Mouse (Mus musculus) G1E (cell line): ENCODE data around the gene Plxna1. TPM values are rescaled to one million over a fixed set of nuclear protein-coding genes. Genes with fewer than 3 reads are reported as not detected.
A peak's percentile ranks its signal among the peaks of the same experiment; 100 is the strongest.

Source experiments
- ATAC-seq: 2 replicates; pipeline ENCODE4 v1.8.0; 2016; ENCODE audit warnings: mild to moderate bottlenecking; ENCODE audit not compliant: insufficient number of reproducible peaks, poor library complexity, low FRiP score, severe bottlenecking; ENCODE audit errors: extremely low read depth
- DNase-seq: peaks from one replicate; pipeline ENCODE4 v3.0.0; 2012; ENCODE audit warnings: low spot score
- H3K27me3 ChIP-seq: 2 replicates; pipeline ENCODE4 v1.6.1; 2012; ENCODE audit warnings: mild to moderate bottlenecking, low read length, inconsistent platforms; ENCODE audit not compliant: insufficient read depth
- H3K36me3 ChIP-seq: replicated peaks from 2 replicates; pipeline ENCODE3; 2012; ENCODE audit warnings: mild to moderate bottlenecking, inconsistent platforms
- H3K4me1 ChIP-seq: 2 replicates; pipeline ENCODE4 v1.6.1; 2012; ENCODE audit warnings: low read depth, low read length, inconsistent platforms, mixed read lengths; ENCODE audit not compliant: insufficient read depth
- H3K4me3 ChIP-seq: 2 replicates; pipeline ENCODE4 v1.5.1; 2012; ENCODE audit warnings: low read depth, mild to moderate bottlenecking, inconsistent platforms, low read length, moderate library complexity, mixed read lengths
- H3K9me3 ChIP-seq: replicated peaks from 2 replicates; pipeline ENCODE4 v1.6.1; 2012; ENCODE audit warnings: inconsistent platforms
- CTCF ChIP-seq: IDR thresholded peaks from 2 replicates; pipeline ENCODE4 v1.5.1; 2012; ENCODE audit warnings: low read depth, low read length, inconsistent platforms, mixed read lengths
- GATA1 ChIP-seq: IDR thresholded peaks from 2 replicates; pipeline ENCODE4 v1.6.1; 2012; ENCODE audit warnings: borderline replicate concordance, low read length, inconsistent platforms, mixed read lengths
- GATA2 ChIP-seq: IDR thresholded peaks from 2 replicates; pipeline ENCODE4 v1.6.1; 2012; ENCODE audit warnings: low read depth, low read length, inconsistent platforms, borderline replicate concordance
- POLR2AphosphoS5 ChIP-seq: IDR thresholded peaks from 2 replicates; pipeline ENCODE4 v1.6.1; 2012; ENCODE audit warnings: low read depth, low read length, inconsistent platforms; ENCODE audit not compliant: insufficient replicate concordance
- TAL1 ChIP-seq: conservative IDR thresholded peaks from 2 replicates; pipeline ENCODE4 v1.6.1; 2012; ENCODE audit warnings: low read depth, low read length, inconsistent platforms, mixed read lengths
- polyA plus RNA-seq: library from polyadenylated mRNA; stranded (reverse); fragments of >175 nt; gene quantifications from 2 replicates; pipeline ENCODE4 v1.2.3, GENCODE M21; 2012
- total RNA-seq, 2 experiments: library from RNA; stranded (forward) in 1 of 2; stranded (reverse) in 1 of 2; fragments of 200-1000 nt in 1 of 2; fragments of >200 nt in 1 of 2; fragmentation: Nextera tagmentation in 1 of 2; gene quantifications; 2 replicates each; pipeline ENCODE4 v1.2.3; 2014 to 2017

Gene Plxna1
- total RNA-seq (2014; fragmentation: Nextera tagmentation) (11.1 and 12.1 TPM in 2 replicates), total RNA-seq (2017) (5.9 and 7.8 TPM in 2 replicates), polyA plus RNA-seq (13.4 and 17.0 TPM in 2 replicates)

- Histone ChIP-seq H3K36me3 (peaks cover 24% of the 10 kb centered on the region), H3K27me3 (peaks cover 26% of the 10 kb centered on the region), H3K4me1 (peaks cover 56% of the 10 kb centered on the region), H3K9me3 (no peaks in the 10 kb centered on the region), H3K4me3 (peak within 1 kb of the TSS; percentile 81)
- DNase-seq (peak; percentile 86), ATAC-seq (no peak)
- TF ChIP-seq POLR2AphosphoS5 (no peak), CTCF (peak; percentile 25; the same call in 1 of the 2 replicates)
These were observed at the start of gene Plxna1 for GRCm38 (mm10) chr6:89362281-89363106. Plxna1 (minus strand) TSS chr6:89362620.

DNA sequence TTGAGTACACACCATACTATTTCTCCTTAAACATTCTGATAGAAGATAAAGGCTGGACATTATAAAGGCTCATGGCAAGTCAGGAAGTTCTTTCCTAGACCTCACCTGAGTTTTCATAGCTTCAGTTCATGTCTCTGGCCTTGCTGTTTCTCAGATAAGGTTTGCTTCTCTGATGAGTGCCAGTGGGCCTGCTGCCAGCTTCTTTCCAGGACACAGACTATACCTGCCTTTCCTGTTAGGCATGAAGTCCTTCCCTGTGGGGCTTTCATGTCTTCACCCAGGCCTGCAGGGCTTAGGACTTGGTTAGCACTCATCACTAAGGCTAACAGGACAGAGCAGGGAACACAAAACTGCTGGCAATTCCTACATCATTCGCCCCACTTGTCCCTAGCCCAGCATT lies 46.6 kb upstream of the Plxna1 start:
- no peak overlapping the region for H3K4me3 ChIP-seq
- DNase-seq (no peak), ATAC-seq (no peak)
- TF ChIP-seq POLR2AphosphoS5 (no peak), GATA2 (no peak), CTCF (no peak)
- no peaks in the 10 kb centered on the region for H3K9me3 ChIP-seq
- H3K27me3 ChIP-seq = peaks cover 5% of the 10 kb centered on the region
- peaks cover 17% of the 10 kb centered on the region for H3K4me1 ChIP-seq
- H3K36me3 ChIP-seq = no peaks in the 10 kb centered on the region

GRCm38 (mm10) chr6:89408259-89408658 lies 45.8 kb upstream of the Plxna1 start:
- Histone ChIP-seq H3K36me3 (no peaks in the 10 kb centered on the region), H3K4me1 (peaks cover 10% of the 10 kb centered on the region), H3K27me3 (peaks cover 5% of the 10 kb centered on the region), H3K4me3 (no peak overlapping the region), H3K9me3 (no peaks in the 10 kb centered on the region)
- DNase-seq (no peak), ATAC-seq (no peak)
- TF ChIP-seq POLR2AphosphoS5 (no peak), CTCF (no peak), TAL1 (no peak), GATA1 (no peak), GATA2 (no peak)

GRCm38 (mm10) chr6:89407247-89407889 lies 44.9 kb upstream of the Plxna1 start:
- Histone ChIP-seq H3K27me3 (peaks cover 5% of the 10 kb centered on the region), H3K4me1 (peaks cover 3% of the 10 kb centered on the region; the same call in 1 of the 2 replicates), H3K9me3 (no peaks in the 10 kb centered on the region), H3K36me3 (no peaks in the 10 kb centered on the region), H3K4me3 (no peak overlapping the region)
- DNase-seq (no peak), ATAC-seq (no peak)
- TF ChIP-seq GATA2 (no peak), TAL1 (no peak), CTCF (no peak), GATA1 (no peak)

- Histone ChIP-seq H3K4me3 (no peak overlapping the region), H3K4me1 (no peaks in the 10 kb centered on the region), H3K27me3 (peaks cover 10% of the 10 kb centered on the region), H3K9me3 (no peaks in the 10 kb centered on the region), H3K36me3 (no peaks in the 10 kb centered on the region)
- no peak for TF ChIP-seq POLR2AphosphoS5
- no peak for TF ChIP-seq CTCF
- no peak for TF ChIP-seq TAL1
- no peak for TF ChIP-seq GATA1
- TF ChIP-seq GATA2 = no peak
- ATAC-seq = no peak
- DNase-seq = no peak
These were observed 42.5 kb upstream of the Plxna1 start for GRCm38 (mm10) chr6:89404964-89405363.

- TF ChIP-seq GATA2 (no peak), TAL1 (no peak), POLR2AphosphoS5 (no peak), GATA1 (no peak), CTCF (no peak)
- ATAC-seq = no peak
- peaks cover 10% of the 10 kb centered on the region for H3K27me3 ChIP-seq
These were observed 41.1 kb upstream of the Plxna1 start for GRCm38 (mm10) chr6:89403257-89404225.

More at GRCm38 (mm10) chr6:89403257-89404225, 41.1 kb upstream of the Plxna1 start:
- no peaks in the 10 kb centered on the region for H3K9me3 ChIP-seq
- no peak for DNase-seq
- no peaks in the 10 kb centered on the region for H3K4me1 ChIP-seq
- H3K4me3 ChIP-seq = no peak overlapping the region
- H3K36me3 ChIP-seq = no peaks in the 10 kb centered on the region
